Mouse (Mus musculus) C2C12 (cell line): Measurements from ENCODE around the gene Rbpjl. TPM values are rescaled to one million over a fixed set of nuclear protein-coding genes. Genes with fewer than 3 reads are reported as not detected.
A peak's percentile ranks its signal among the peaks of the same experiment; 100 is the strongest.

Source experiments
- H3K27me3 ChIP-seq: one replicate; pipeline ENCODE4 v1.6.1; 2011; ENCODE audit not compliant: control insufficient read depth, insufficient read depth, insufficient read length
- H3K36me3 ChIP-seq: one replicate; pipeline ENCODE4 v1.6.1; 2011; ENCODE audit not compliant: control insufficient read depth, insufficient read depth
- H3K4me3 ChIP-seq: one replicate; pipeline ENCODE4 v1.5.1; 2011; ENCODE audit warnings: mild to moderate bottlenecking, control low read depth; ENCODE audit not compliant: poor library complexity, insufficient read depth, severe bottlenecking
- H3K79me2 ChIP-seq: one replicate; pipeline ENCODE4 v1.6.1; 2011; ENCODE audit not compliant: control insufficient read depth, insufficient read depth
- H3K79me3 ChIP-seq: one replicate; pipeline ENCODE4 v1.6.1; 2011; ENCODE audit warnings: low read depth, control low read depth
- H3ac ChIP-seq: one replicate; pipeline ENCODE3; 2011; ENCODE audit warnings: low read depth; ENCODE audit not compliant: control insufficient read depth, insufficient read length
- CEBPB ChIP-seq: IDR thresholded peaks from one replicate; pipeline ENCODE4 v1.6.1; 2011; ENCODE audit warnings: low read depth, mild to moderate bottlenecking, control low read depth, moderate library complexity
- CTCF ChIP-seq: IDR thresholded peaks from one replicate; pipeline ENCODE4 v1.5.1; 2011; ENCODE audit not compliant: control insufficient read depth, insufficient read depth, insufficient read length
- FOSL1 ChIP-seq: IDR thresholded peaks from one replicate; pipeline ENCODE4 v1.8.0; 2011; ENCODE audit warnings: mild to moderate bottlenecking, low read length; ENCODE audit not compliant: poor library complexity, insufficient read depth, severe bottlenecking
- MAX ChIP-seq: IDR thresholded peaks from one replicate; pipeline ENCODE4 v1.6.1; 2011; ENCODE audit warnings: mild to moderate bottlenecking, control low read depth
- MYOD1 ChIP-seq: IDR thresholded peaks from one replicate; pipeline ENCODE4 v1.6.1; 2011; ENCODE audit warnings: low read depth; ENCODE audit not compliant: control insufficient read depth, insufficient read length
- MYOG ChIP-seq: IDR thresholded peaks from one replicate; pipeline ENCODE4 v1.6.1; 2011; ENCODE audit not compliant: control insufficient read depth, insufficient read length; ENCODE audit errors: extremely low read depth
- USF1 ChIP-seq: IDR thresholded peaks from one replicate; pipeline ENCODE4 v1.6.1; 2011; ENCODE audit warnings: low read depth, mild to moderate bottlenecking, control low read depth, moderate library complexity
- polyA plus RNA-seq: library from polyadenylated mRNA; unstranded; fragments of >200 nt; fragmentation: generic; extraction: Trizol; gene quantifications from one replicate; pipeline ENCODE4 v1.2.1, GENCODE M21; 2012; ENCODE audit warnings: missing spikeins

The Rbpjl gene
- polyA plus RNA-seq, 1 experiment: 0.01 TPM

- Histone ChIP-seq H3K27me3 (no peaks in the 10 kb centered on the region), H3K4me3 (no peak overlapping the region), H3ac (no peak overlapping the region), H3K36me3 (no peaks in the 10 kb centered on the region), H3K79me2 (no peaks in the 10 kb centered on the region), H3K79me3 (no peaks in the 10 kb centered on the region)
- no peak for TF ChIP-seq MYOG
- no peak for TF ChIP-seq MAX
- no peak for TF ChIP-seq CEBPB
- no peak for TF ChIP-seq MYOD1
- no peak for TF ChIP-seq CTCF
- TF ChIP-seq USF1: no peak
- TF ChIP-seq FOSL1: no peak
These were observed 41.8 kb upstream of the Rbpjl start for GRCm38 (mm10) chr2:164360974-164361657.

GRCm38 (mm10) chr2:164366947-164367346, 36.0 kb upstream of the Rbpjl start:
- Histone ChIP-seq H3K36me3 (no peaks in the 10 kb centered on the region), H3K4me3 (no peak overlapping the region), H3K79me3 (no peaks in the 10 kb centered on the region), H3K79me2 (no peaks in the 10 kb centered on the region), H3ac (no peak overlapping the region), H3K27me3 (no peaks in the 10 kb centered on the region)
- TF ChIP-seq USF1: no peak
- no peak for TF ChIP-seq CEBPB
- TF ChIP-seq MYOD1: no peak
- no peak for TF ChIP-seq MAX
- no peak for TF ChIP-seq MYOG
- TF ChIP-seq CTCF: no peak
- TF ChIP-seq FOSL1: no peak

DNA sequence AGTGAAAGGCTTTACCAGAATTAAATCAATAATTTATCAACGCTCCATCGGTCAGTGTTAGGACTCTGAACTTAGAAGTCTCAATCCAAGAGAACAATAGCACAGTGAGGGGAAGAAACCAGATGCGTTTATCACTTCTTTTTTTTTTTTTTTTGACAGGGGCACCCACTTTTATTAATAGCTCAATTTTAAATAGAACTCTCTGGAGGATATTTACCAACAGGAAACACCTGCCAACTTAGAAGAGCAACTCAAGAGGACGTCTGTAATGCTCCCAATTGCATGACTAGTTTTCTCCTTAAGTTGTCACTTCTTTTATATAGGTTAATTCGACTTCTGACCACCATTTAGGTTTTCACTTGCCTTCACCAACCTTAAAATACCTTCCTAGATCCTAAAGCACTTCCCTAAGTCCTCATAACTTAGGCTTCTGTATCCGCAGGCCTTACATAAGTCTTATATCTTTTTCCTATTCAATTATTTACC, 34.3 kb upstream of the Rbpjl start:
- no peaks in the 10 kb centered on the region for H3K27me3 ChIP-seq
- H3K79me3 ChIP-seq: no peaks in the 10 kb centered on the region
- H3K79me2 ChIP-seq: no peaks in the 10 kb centered on the region
- no peak overlapping the region for H3K4me3 ChIP-seq
- no peaks in the 10 kb centered on the region for H3K36me3 ChIP-seq
- TF ChIP-seq CTCF: no peak
- no peak for TF ChIP-seq MAX
- TF ChIP-seq USF1: no peak
- no peak for TF ChIP-seq FOSL1
- TF ChIP-seq CEBPB: no peak
- TF ChIP-seq MYOG: no peak
- TF ChIP-seq MYOD1: no peak
- H3ac ChIP-seq: no peak overlapping the region

DNA sequence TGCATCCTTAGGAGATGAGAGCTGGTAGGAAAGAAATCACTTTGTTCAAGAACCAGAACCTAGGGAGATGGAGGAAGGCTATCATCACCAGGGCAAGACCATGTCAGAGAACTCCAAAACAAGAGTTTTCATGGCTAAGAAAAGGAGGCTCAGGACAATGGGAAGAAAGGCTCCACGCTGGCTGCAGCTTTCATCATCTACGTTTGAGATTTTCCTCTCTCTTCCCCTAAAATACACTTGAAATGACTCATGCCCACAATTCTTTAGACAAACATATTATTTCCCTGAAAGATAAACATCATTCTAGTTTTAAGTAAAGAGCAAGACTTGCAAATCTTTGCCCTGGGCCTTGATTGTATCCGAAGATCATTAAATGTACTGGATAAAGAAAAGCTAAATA, 31.6 kb upstream of the Rbpjl start:
- no peaks in the 10 kb centered on the region for H3K79me3 ChIP-seq
- no peaks in the 10 kb centered on the region for H3K79me2 ChIP-seq
- no peaks in the 10 kb centered on the region for H3K36me3 ChIP-seq
- TF ChIP-seq USF1 (no peak), CTCF (no peak), MAX (no peak)
- H3K27me3 ChIP-seq: no peaks in the 10 kb centered on the region
- H3K4me3 ChIP-seq: no peak overlapping the region
- H3ac ChIP-seq: no peak overlapping the region

GRCm38 (mm10) chr2:164372408-164373053, 30.4 kb upstream of the Rbpjl start:
- no peak overlapping the region for H3K4me3 ChIP-seq
- H3K79me2 ChIP-seq: no peaks in the 10 kb centered on the region
- H3K36me3 ChIP-seq: no peaks in the 10 kb centered on the region
- no peak for TF ChIP-seq CTCF
- no peak for TF ChIP-seq USF1
- TF ChIP-seq CEBPB: peak; percentile 47
- TF ChIP-seq MYOD1: no peak
- TF ChIP-seq MAX: no peak
- TF ChIP-seq FOSL1: no peak
- TF ChIP-seq MYOG: no peak
- no peaks in the 10 kb centered on the region for H3K79me3 ChIP-seq
- H3K27me3 ChIP-seq: no peaks in the 10 kb centered on the region
- no peak overlapping the region for H3ac ChIP-seq

DNA sequence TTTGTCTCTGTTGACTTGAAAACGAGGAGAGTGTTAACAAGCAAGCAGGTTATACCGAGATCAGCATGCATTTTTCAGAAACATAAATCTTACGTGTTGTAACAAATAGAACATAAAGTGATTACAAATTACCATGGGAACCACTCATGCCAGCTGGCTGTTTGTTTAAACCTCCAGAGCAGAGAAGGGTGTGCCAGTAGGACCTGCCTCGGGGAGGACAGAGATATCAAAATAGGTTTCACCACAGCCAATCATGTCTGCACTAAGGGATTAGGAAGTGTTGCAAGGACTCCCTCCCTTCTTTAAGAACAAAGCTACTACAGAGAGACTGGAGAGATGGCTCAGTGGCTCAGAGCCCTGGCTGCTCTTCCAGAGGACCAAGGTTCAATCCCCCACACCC, 29.8 kb upstream of the Rbpjl start:
- H3K36me3 ChIP-seq: no peaks in the 10 kb centered on the region
- H3K4me3 ChIP-seq: no peak overlapping the region
- no peaks in the 10 kb centered on the region for H3K79me2 ChIP-seq
- TF ChIP-seq MYOD1 (no peak), MYOG (no peak), CTCF (no peak), FOSL1 (no peak), CEBPB (no peak), MAX (no peak), USF1 (no peak)
- H3ac ChIP-seq: no peak overlapping the region
- H3K79me3 ChIP-seq: no peaks in the 10 kb centered on the region
- no peaks in the 10 kb centered on the region for H3K27me3 ChIP-seq
